Mouse (Mus musculus) lung, embryonic 15.5 days (tissue): ENCODE results near the gene Tmem91. TPM values are rescaled to one million over a fixed set of nuclear protein-coding genes. Genes with fewer than 3 reads are reported as not detected.
A peak's percentile ranks its signal among the peaks of the same experiment; 100 is the strongest.

Experiments
- ATAC-seq: fragments of 200-750 bp; cut with Nextera tagmentation; 2 replicates; pipeline ENCODE4 v1.8.0; 2017; ENCODE audit warnings: moderate number of reproducible peaks, borderline replicate concordance; ENCODE audit not compliant: low FRiP score, low TSS enrichment; ENCODE audit errors: extremely low read depth
- H3K27ac ChIP-seq: fragments of 300-500 bp; sonication (generic); 2 replicates; pipeline ENCODE4 v1.5.1; 2015; ENCODE audit warnings: moderate library complexity, mild to moderate bottlenecking, inconsistent platforms
- H3K27me3 ChIP-seq: fragments of 300-500 bp; sonication (generic); 2 replicates; pipeline ENCODE4 v1.6.1; 2015; ENCODE audit warnings: inconsistent platforms
- H3K36me3 ChIP-seq: fragments of 300-500 bp; sonication (generic); 2 replicates; pipeline ENCODE4 v1.6.1; 2015; ENCODE audit warnings: inconsistent platforms
- H3K4me1 ChIP-seq: fragments of 300-500 bp; sonication (generic); 2 replicates; pipeline ENCODE4 v1.6.1; 2015; ENCODE audit warnings: inconsistent platforms
- H3K4me2 ChIP-seq: fragments of 300-500 bp; sonication (generic); 2 replicates; pipeline ENCODE4 v1.6.1; 2015; ENCODE audit warnings: inconsistent platforms, mild to moderate bottlenecking, moderate library complexity
- H3K4me3 ChIP-seq: fragments of 300-500 bp; sonication (generic); 2 replicates; pipeline ENCODE4 v1.5.1; 2015; ENCODE audit warnings: mild to moderate bottlenecking, inconsistent platforms
- H3K9ac ChIP-seq: fragments of 300-500 bp; sonication (generic); 2 replicates; pipeline ENCODE4 v1.6.1; 2015; ENCODE audit warnings: inconsistent platforms
- H3K9me3 ChIP-seq: fragments of 300-500 bp; sonication (generic); 2 replicates; pipeline ENCODE4 v1.6.1; 2016; ENCODE audit warnings: inconsistent platforms
- WGBS: fragments of 180-500 bp; shearing (Covaris S2); methylation state at CpG from one replicate; pipeline ENCODE4 v1.1.7; 2015; 5-methylcytosine and 5-hydroxymethylcytosine counted together
- polyA plus RNA-seq: library from polyadenylated mRNA; unstranded; fragments of >200 nt; fragmentation: Nextera tagmentation; extraction: Ambion mirVana; gene quantifications from 2 replicates; pipeline ENCODE4 v1.2.1, GENCODE M21; 2015

The Tmem91 gene
- polyA plus RNA-seq, 1 experiment from 2014 or later = 2.6 TPM

DNA sequence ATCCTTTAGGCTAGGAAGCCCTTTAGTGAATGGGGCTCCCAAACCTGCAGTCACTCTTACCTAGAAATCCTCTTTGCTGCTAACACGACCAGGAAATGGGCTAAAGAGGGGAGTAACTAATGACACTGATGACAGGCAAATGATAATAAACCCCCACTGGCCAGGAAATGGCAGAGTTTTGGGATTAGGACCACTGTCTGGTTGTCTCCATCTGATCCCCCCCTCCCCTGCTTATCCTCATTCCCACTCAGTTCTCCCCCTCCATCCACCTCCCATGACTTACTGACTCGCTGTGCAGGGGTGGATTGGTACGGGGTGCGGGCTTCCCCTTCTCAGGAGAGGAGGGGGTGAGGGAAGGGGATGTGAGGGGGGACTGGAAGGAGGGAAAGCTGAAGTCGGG is 15.1 kb upstream of the Tmem91 start:
- Histone ChIP-seq H3K36me3 (no peaks in the 10 kb centered on the region), H3K4me3 (peak overlapping the region; percentile 72), H3K4me2 (peak overlapping the region; percentile 95), H3K9me3 (no peaks in the 10 kb centered on the region), H3K9ac (no peak overlapping the region; the same call in 1 of the 2 replicates), H3K4me1 (peaks cover 35% of the 10 kb centered on the region), H3K27me3 (peaks cover 26% of the 10 kb centered on the region), H3K27ac (peak overlapping the region; percentile 68; the same call in 1 of the 2 replicates)
- WGBS = 25% methylated on average over 5 of the region's 5 CpGs
- ATAC-seq = no peak

DNA sequence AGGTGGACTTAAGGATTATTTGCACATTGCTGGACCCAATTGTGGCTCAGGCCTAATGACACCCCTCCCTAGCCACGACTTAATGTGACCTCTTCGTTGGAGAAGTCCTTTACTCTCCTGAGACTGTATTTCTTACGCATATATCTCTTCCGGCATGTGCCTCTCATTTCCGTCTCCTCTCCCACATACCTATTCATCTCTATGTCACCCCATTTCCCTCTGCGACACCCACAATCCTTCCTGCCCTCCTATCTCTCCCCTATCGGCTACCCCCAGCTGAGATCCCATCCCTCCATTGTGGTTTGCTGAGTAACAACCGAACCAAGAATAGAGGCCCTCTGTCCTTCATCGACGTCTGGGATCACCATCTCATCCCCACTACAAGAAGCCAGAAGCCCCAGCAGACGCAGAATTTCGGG is 14.6 kb upstream of the Tmem91 start:
- Histone ChIP-seq H3K27me3 (peaks cover 26% of the 10 kb centered on the region), H3K4me3 (peak overlapping the region; percentile 72), H3K36me3 (no peaks in the 10 kb centered on the region), H3K9ac (peak overlapping the region; percentile 69; the same call in 1 of the 2 replicates), H3K4me2 (peak overlapping the region; percentile 95), H3K9me3 (no peaks in the 10 kb centered on the region), H3K4me1 (peaks cover 35% of the 10 kb centered on the region), H3K27ac (peak overlapping the region; percentile 68)
- WGBS = 5% methylated on average over 12 of the region's 12 CpGs
- no peak for ATAC-seq

DNA sequence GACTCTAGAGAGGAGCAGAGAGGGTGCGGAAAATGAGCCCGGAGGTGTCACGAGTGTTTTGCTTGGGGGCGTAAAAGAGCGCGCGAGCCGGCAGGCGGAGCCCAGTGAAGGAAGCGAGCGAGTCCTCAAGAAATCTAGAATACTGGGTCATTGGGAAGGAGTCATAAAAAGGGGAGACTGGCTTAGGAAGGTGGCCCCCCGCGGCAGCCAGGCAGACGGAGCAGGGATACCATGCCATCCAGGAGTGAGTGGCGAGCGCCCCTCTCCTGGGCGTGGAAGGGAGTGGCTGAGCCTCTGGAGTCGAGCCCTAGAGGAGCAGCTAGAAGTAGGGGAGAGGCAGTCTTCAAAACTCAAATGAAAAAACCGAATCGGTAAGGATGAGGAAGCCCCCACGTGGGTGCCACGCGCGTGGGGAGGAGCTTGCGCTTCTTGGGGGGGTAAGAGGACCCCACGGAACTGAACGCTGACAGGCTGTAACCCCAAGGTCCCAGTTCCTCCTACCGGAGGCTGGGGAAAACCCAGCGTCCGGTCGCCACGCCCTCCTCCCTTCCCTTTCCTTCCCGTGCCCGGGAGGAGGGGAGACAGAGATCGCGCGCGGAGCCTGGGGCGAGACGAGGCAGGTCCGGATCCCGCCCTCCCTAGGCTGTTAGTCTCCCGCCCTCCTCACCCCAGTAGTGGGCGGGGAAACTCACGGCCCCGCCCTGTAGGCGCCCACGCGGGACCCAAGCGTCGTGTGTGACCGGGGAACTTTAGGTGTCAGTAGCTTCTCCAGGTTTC is 14.0 kb upstream of the Tmem91 start:
- Histone ChIP-seq H3K4me2 (peak overlapping the region; percentile 95), H3K9ac (peak overlapping the region; percentile 69), H3K4me3 (peak overlapping the region; percentile 72), H3K9me3 (no peaks in the 10 kb centered on the region), H3K4me1 (peaks cover 35% of the 10 kb centered on the region), H3K27me3 (peaks cover 26% of the 10 kb centered on the region), H3K36me3 (no peaks in the 10 kb centered on the region), H3K27ac (peak overlapping the region; percentile 92)
- WGBS = 0% methylated on average over 50 of the region's 52 CpGs
- peak; percentile 50; the same call in 1 of the 2 replicates for ATAC-seq

DNA sequence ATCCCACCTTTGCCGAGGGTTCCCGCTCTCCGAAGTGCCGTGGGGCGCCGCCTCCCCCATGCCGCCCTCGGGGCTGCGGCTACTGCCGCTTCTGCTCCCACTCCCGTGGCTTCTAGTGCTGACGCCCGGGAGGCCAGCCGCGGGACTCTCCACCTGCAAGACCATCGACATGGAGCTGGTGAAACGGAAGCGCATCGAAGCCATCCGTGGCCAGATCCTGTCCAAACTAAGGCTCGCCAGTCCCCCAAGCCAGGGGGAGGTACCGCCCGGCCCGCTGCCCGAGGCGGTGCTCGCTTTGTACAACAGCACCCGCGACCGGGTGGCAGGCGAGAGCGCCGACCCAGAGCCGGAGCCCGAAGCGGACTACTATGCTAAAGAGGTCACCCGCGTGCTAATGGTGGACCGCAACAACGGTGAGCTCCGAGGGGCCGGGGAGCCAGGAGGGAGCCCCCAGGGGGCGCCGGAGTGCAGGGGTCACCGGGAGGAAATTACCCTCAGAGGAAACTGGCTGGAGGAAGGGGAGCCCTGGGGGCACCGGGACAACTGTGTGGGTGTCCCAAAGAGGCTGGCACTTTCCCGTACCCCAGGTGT is 12.9 kb upstream of the Tmem91 start:
- Histone ChIP-seq H3K27me3 (peaks cover 26% of the 10 kb centered on the region), H3K4me3 (peak overlapping the region; percentile 72), H3K27ac (peak overlapping the region; percentile 92), H3K9ac (peak overlapping the region; percentile 69), H3K36me3 (no peaks in the 10 kb centered on the region), H3K9me3 (no peaks in the 10 kb centered on the region), H3K4me1 (peaks cover 35% of the 10 kb centered on the region), H3K4me2 (peak overlapping the region; percentile 95)
- no peak for ATAC-seq
- 1% methylated on average over 47 of the region's 47 CpGs for WGBS

DNA sequence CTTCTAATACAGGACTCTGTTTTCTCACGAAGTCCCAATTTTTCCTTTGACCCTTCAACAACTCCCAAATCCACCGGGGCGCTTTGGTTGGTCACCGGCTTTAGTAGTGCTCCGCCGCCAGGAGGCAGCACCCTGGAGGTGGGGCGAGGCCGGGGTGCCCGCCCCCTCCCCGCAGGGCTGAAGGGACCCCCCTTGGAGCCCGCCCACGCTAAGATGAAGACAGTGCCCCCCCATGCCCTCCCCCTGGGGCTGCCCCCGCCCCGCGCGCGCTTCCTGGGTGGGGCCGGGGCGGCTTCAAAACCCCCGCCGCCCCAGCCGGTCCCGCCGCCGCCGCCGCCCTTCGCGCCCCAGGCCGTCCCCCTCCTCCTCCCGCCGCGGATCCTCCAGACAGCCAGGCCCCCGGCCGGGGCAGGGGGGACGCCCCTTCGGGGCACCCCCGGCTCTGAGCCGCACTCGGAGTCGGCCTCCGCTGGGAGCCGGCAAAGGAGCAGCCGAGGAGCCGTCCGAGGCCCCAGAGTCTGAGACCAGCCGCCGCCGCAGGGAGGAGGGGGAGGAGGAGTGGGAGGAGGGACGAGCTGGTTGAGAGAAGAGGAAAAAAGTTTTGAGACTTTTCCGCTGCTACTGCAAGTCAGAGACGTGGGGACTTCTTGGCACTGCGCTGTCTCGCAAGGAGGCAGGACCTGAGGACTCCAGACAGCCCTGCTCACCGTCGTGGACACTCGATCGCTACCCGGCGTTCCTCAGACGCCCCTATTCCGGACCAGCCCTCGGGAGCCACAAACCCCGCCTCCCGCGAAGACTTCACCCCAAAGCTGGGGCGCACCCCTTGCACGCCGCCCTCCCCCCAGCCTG is 11.9 kb upstream of the Tmem91 start, which contains the start of gene Tgfb1:
Tgfb1 (plus strand) TSS at position 323 of the 852 bp plus-strand sequence.
- WGBS = under 1% methylated on average over 48 of the region's 69 CpGs
- peak; percentile 66 for ATAC-seq

DNA sequence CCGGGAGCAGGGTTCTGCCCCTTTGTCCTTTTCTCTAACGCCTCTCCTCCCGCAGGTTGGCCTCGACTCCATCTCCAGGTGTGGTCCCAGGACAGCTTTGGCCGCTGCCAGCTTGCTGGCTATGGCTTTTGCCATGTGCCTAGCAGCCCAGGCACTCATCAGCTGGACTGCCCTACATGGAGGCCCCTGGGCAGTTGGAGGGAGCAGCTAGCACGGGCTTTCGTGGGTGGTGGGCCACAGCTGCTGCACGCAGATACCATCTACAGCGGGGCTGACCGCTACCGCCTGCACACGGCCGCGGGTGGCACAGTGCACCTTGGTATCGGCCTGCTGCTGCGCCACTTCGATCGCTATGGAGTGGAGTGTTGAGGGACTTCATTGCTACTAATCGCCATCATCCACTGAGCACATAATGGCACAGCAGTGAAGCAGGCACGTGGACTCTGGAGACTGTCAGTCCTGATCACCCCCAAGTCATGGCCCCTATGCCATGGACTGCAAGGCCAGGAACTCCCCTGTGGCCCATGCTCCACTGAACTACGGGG is 11.0 kb upstream of the Tmem91 start:
- Histone ChIP-seq H3K4me3 (peak overlapping the region; percentile 72), H3K4me1 (peaks cover 40% of the 10 kb centered on the region), H3K27me3 (peaks cover 26% of the 10 kb centered on the region), H3K4me2 (peak overlapping the region; percentile 95), H3K9ac (peak overlapping the region; percentile 69; the same call in 1 of the 2 replicates), H3K9me3 (no peaks in the 10 kb centered on the region), H3K27ac (no peak overlapping the region), H3K36me3 (no peaks in the 10 kb centered on the region)
- 66% methylated on average over 21 of the region's 21 CpGs for WGBS
- no peak for ATAC-seq

More for the DNA sequence above, 11.9 kb upstream of the Tmem91 start, which contains the start of gene Tgfb1:
- Histone ChIP-seq H3K4me2 (peak within 1 kb of the TSS; percentile 95), H3K9me3 (no peaks in the 10 kb centered on the region), H3K27ac (peak within 1 kb of the TSS; percentile 92), H3K4me1 (peaks cover 35% of the 10 kb centered on the region), H3K36me3 (no peaks in the 10 kb centered on the region), H3K4me3 (peak within 1 kb of the TSS; percentile 72), H3K9ac (peak within 1 kb of the TSS; percentile 69), H3K27me3 (peaks cover 26% of the 10 kb centered on the region)

DNA sequence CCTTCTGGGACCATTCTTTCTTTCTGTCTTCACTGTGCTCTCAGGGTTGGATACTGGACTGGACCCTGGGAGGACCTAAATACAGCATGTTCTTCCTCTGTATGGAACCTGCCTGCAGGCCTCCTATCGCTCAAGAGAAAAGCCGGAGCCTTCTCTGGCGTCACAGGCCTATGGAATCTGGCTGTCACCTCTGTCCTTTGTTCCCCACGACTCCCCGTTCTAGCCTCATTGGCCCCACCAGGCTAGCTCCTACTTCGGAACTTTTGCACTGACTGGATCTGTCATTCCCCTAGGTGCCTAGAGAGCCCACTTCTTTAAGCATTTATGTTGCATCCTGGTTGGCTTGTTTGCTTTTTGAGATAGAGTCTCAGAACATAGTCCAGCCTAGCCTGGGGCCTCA is 9.7 kb upstream of the Tmem91 start:
- no peak overlapping the region for H3K27ac ChIP-seq
- ATAC-seq = no peak
- peaks cover 17% of the 10 kb centered on the region for H3K27me3 ChIP-seq
- no peak overlapping the region for H3K4me3 ChIP-seq
- H3K36me3 ChIP-seq = no peaks in the 10 kb centered on the region
- H3K4me2 ChIP-seq = no peak overlapping the region
- peaks cover 43% of the 10 kb centered on the region for H3K4me1 ChIP-seq
- WGBS = 84% methylated on average over 6 of the region's 6 CpGs
- H3K9ac ChIP-seq = no peak overlapping the region
- no peaks in the 10 kb centered on the region for H3K9me3 ChIP-seq

DNA sequence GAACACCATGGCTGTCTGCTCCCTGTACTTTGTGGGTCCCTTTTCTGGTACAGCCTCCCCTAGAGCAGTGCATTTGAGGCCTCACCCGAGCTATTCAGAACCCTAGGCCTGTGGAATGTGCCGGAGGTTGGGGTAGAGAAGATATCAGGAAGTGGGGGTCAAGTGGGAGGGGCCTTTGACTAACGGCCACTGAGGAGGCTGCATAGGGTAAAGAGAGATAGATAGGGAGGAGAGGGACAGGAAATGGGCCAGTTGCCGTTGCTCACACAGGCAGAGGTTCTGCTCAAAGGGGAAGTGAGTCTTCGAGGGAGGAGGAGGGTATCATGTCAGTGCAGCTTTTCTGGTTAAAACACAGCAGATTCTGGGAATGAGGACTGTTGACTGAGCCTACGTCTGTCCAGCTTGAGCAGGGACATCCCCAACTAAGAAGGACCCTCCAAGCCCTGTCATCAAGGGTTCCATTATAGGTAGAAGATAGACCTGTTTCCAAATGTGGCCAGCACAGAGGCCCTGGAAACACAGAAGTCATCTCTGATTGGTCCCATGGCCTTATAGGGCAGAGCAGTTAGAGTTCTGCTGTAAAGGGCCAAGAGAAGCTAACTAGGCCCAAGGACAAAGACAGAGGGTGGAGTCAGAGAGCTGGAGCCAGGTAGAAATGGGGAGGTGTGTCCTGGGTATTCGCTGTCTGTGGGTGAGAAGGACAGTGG is 8.7 kb upstream of the Tmem91 start:
- Histone ChIP-seq H3K27ac (no peak overlapping the region), H3K4me1 (peaks cover 34% of the 10 kb centered on the region), H3K36me3 (no peaks in the 10 kb centered on the region), H3K4me2 (no peak overlapping the region), H3K9ac (no peak overlapping the region), H3K27me3 (peaks cover 14% of the 10 kb centered on the region), H3K9me3 (no peaks in the 10 kb centered on the region), H3K4me3 (no peak overlapping the region)
- 40% methylated on average over 7 of the region's 7 CpGs for WGBS
- no peak for ATAC-seq

DNA sequence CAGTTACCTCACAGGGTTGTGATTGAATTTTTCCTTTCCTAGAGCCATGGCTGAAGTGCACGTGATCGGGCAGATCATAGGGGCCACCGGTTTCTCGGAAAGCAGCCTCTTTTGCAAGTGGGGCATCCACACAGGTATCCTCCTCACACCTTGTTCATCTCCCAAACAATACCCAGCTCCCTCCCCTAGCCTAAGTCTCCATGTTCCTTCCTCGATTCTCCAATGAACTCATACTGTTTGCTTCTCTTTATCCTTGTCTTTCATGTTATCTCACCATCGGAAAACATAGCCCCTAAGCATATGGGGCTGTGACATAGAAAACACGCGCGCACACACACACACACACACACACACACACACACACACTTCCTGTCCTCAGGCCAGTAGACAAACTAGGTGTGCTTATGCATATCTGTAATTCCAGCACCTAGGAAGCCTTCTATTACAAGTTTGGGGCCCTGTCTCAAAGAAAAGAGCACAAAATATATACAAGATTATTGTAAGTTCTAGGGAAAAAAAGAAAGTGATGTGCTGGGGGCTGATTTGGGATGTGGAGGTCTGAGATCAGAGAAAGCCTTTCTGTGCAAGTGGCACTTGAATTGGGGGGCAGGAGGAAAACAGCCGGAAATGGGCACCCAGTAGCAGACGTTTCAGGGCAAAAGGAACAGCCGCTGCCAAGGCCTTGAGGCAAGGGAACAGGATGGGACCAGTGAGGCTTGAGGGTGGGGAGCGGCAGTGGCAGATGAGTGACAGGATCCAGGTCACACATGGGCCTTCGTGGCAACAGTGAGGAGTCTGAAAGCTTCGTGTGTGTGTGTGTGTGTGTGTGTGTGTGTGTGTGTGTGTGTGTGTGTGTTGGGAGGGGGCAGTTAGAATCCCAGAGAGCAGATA is 6.6 kb upstream of the Tmem91 start:
- 56% methylated on average over 15 of the region's 15 CpGs for WGBS

More for the DNA sequence above, 6.6 kb upstream of the Tmem91 start:
- Histone ChIP-seq H3K4me3 (peak overlapping the region; percentile 54), H3K36me3 (no peaks in the 10 kb centered on the region), H3K27me3 (peaks cover 7% of the 10 kb centered on the region; the same call in 1 of the 2 replicates), H3K9me3 (no peaks in the 10 kb centered on the region), H3K4me1 (peaks cover 24% of the 10 kb centered on the region), H3K9ac (no peak overlapping the region), H3K27ac (no peak overlapping the region), H3K4me2 (peak overlapping the region; percentile 57; the same call in 1 of the 2 replicates)
- ATAC-seq = no peak
